Mouse (Mus musculus) adrenal gland (tissue): ENCODE measurements at regions not wholly inside any gene's neighbourhood (a gene's known extent, or its start where the extent isn't known, plus 50 kb on each side); places are given as distances from the start of the nearest gene placed in this dataset.

Experiments
- microRNA-seq, 2 experiments: library from miRNA; unstranded; fragments of <30 nt; microRNA quantifications; one replicate each; pipeline ENCODE4; 2019

Small RNA genes lying in the stretch of these regions (microRNA-seq; reads per million reads assigned to microRNA genes)
- gene Gm24933: 0 reads per million in 2 experiments
